Mouse (Mus musculus) bone marrow macrophage, adult 2 months (primary cell): ENCODE measurements at regions not wholly inside any gene's neighbourhood (a gene's known extent, or its start where the extent isn't known, plus 50 kb on each side); places are given as distances from the start of the nearest gene placed in this dataset.

Experiments used
- CTCF ChIP-seq: IDR thresholded peaks from 2 replicates; pipeline ENCODE4 v1.5.1; 2012; ENCODE audit warnings: low read depth, mild to moderate bottlenecking, low read length, moderate library complexity
- POLR2A ChIP-seq: IDR thresholded peaks from 2 replicates; pipeline ENCODE4 v1.6.1; 2012; ENCODE audit warnings: mild to moderate bottlenecking, low read depth, low read length, borderline replicate concordance

DNA sequence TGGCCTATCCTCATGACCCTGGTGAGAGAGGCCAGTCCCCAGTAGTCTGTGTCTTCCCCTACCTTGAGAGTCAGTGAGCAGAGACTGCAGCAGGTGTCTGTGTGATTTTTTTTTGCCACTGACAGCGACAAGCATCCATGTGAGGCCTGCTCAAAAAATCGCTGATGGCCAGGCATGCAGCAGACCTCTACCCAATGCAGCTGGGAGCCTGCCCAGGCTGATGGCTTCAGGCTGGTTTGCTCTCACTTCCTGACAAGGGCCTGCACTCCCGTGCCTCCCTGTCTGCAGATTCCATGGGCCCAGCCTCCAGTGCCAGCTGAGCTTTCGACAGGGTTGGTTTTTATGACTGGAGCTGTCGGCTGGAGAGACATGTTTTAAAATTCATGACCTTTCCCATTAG lies 437.1 kb downstream of the Cd83 start:
- no peak for TF ChIP-seq CTCF
- no peak for TF ChIP-seq POLR2A
